In the genomic region with DNA sequence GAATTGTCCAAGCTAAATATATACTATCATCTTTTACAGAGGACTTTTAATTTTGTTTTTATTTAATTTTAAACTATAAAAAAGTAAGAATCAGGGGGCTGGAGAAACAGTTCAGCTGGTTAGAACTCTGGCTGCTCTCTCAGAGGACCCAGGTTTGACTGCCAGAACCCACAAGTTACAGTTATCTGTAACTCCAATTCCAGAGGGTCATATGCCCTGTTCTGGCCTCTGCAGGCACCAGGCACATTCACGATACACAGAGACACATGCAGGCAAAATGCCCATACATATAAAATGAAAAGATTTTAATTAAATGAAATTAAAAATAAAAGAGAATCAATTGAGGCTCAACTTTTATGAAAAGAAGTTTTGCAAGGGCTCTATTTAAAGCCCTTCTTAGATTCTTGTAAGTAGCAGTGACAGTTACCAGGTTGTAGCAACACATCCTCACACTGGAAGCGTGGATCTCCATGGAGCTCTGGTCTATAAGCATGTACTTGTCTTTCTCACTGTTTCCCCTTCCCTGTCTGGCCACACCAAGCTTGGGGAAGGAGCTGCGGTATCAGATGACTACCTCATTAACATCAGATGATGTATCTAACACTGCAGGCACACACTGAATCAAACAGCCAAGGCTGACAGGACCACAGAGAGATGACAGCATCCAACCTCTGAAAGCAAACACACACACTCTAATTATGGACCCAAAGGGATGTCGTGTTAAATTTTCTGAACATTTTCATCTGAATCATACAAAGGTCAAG, we compare ENCODE assay signal across 18 mouse cellular contexts. TPM values are rescaled to one million over a fixed set of nuclear protein-coding genes. Genes with fewer than 3 reads are reported as not detected.
DNase-seq lines count a peak whose midpoint lies in the region; ATAC-seq and TF ChIP-seq lines count a peak whose summit lies in the region.
"Had no signal": no experiment of that assay in that cellular context is flagged by ENCODE, and none has a peak within 500 bp of the region (broad histone marks: within the 10 kb centered on the region; RNA-seq: fewer than 3 reads in every experiment).

No protein-coding gene starts in this region.

- 53% methylated on average over 4 of the region's 4 CpGs for WGBS in liver, embryonic 11.5 days
- 38% methylated on average over 4 of the region's 4 CpGs for WGBS in liver, embryonic 14.5 days (ENCODE audit: insufficient replicate concordance)

- no peak overlapping the region for H3K9ac ChIP-seq in liver, embryonic 11.5 days (ENCODE audit: low read depth, low read length)
- peak overlapping the region; percentile 25; the same call in 1 of the 2 replicates for H3K9ac ChIP-seq in liver, embryonic 14.5 days (replicated peaks)
- H3K9ac ChIP-seq: embryonic facial prominence, embryonic 15.5 days; forebrain, embryonic 12.5 days; heart, embryonic 13.5 days; limb, embryonic 13.5 days had no signal

- H3K4me1 ChIP-seq in liver, embryonic 11.5 days (replicated peaks; ENCODE audit: control insufficient read depth, insufficient read depth, low read length): peaks cover 38% of the 10 kb centered on the region
- peaks cover 26 to 31% of the 10 kb centered on the region in 2 experiments for H3K4me1 ChIP-seq in liver, embryonic 14.5 days (replicated peaks; ENCODE audit: control insufficient read depth in 2 of 2, insufficient read depth in 2 of 2, low read length in 1 of 2)
- H3K4me1 ChIP-seq: embryonic facial prominence, embryonic 15.5 days had no signal

- ATAC-seq in liver, embryonic 11.5 days (replicated peaks; ENCODE audit: low FRiP score): peak; percentile 69
- peak; percentile 58; the same call in 1 of the 2 replicates for ATAC-seq in liver, embryonic 14.5 days (ENCODE audit: insufficient read depth)
- no peak for ATAC-seq in frontal cortex, adult (ENCODE audit: low TSS enrichment)

- H3K27me3 ChIP-seq in liver, embryonic 11.5 days (replicated peaks; ENCODE audit: control insufficient read depth, insufficient read depth, low read length): no peaks in the 10 kb centered on the region
- no peaks in the 10 kb centered on the region for H3K27me3 ChIP-seq in liver, embryonic 14.5 days (ENCODE audit: control insufficient read depth, insufficient read depth, low read length)
- H3K27me3 ChIP-seq: embryonic facial prominence, embryonic 15.5 days; forebrain, embryonic 12.5 days; heart, embryonic 13.5 days; limb, embryonic 13.5 days had no signal

- TF ChIP-seq CTCF in brain, embryonic 14.5 days (IDR thresholded peaks at IDR 0.05; ENCODE audit: borderline replicate concordance, extremely low read depth, insufficient read depth, insufficient read length): no peak
- no peak for TF ChIP-seq CTCF in liver, embryonic 14.5 days (IDR thresholded peaks at IDR 0.05; ENCODE audit: low read depth)

- no peak for TF ChIP-seq POLR2A in brain, embryonic 14.5 days (IDR thresholded peaks at IDR 0.05; ENCODE audit: borderline replicate concordance, extremely low read depth, insufficient read depth, insufficient read length, poor library complexity, severe bottlenecking)

- no peak overlapping the region for H3K4me2 ChIP-seq in liver, embryonic 11.5 days
- H3K4me2 ChIP-seq in liver, embryonic 14.5 days (ENCODE audit: low read depth): no peak overlapping the region
- H3K4me2 ChIP-seq: embryonic facial prominence, embryonic 15.5 days; forebrain, embryonic 12.5 days; heart, embryonic 13.5 days; limb, embryonic 13.5 days; midbrain, embryonic 11.5 days had no signal

- no peak for DNase-seq in liver, embryonic 11.5 days (ENCODE audit: low spot score)
- DNase-seq in liver: no peak
- peak; percentile 24 for DNase-seq in brain, embryonic 14.5 days (ENCODE audit: low read depth)
- DNase-seq in liver, embryonic 14.5 days (ENCODE audit: low read depth in 3 of 3, low spot score in 3 of 3): no peak
- DNase-seq in yolk sac, embryonic 10.5 days (ENCODE audit: low spot score): no peak
- no peak for DNase-seq in right cerebral cortex, postnatal 4 days
- DNase-seq: cerebellum, adult 18-20 months; heart, postnatal 4 days; kidney, adult 2 months; kidney, postnatal 25 days; layer of hippocampus, adult 9-11 months had no signal

- H3K36me3 ChIP-seq in liver, embryonic 11.5 days (ENCODE audit: control insufficient read depth, insufficient read depth, low read length): no peaks in the 10 kb centered on the region
- no peaks in the 10 kb centered on the region for H3K36me3 ChIP-seq in liver, embryonic 14.5 days (replicated peaks; ENCODE audit: control insufficient read depth, insufficient read depth, low read depth)
- H3K36me3 ChIP-seq: embryonic facial prominence, embryonic 15.5 days; forebrain, embryonic 12.5 days; limb, embryonic 13.5 days had no signal

- peaks cover 3% of the 10 kb centered on the region; the same call in 1 of the 2 replicates for H3K9me3 ChIP-seq in liver, embryonic 11.5 days (ENCODE audit: control insufficient read depth, low read length)
- H3K9me3 ChIP-seq in liver, embryonic 14.5 days (ENCODE audit: control insufficient read depth, low read length): peaks cover 4% of the 10 kb centered on the region

- H3K27ac ChIP-seq in liver, embryonic 11.5 days (ENCODE audit: low read depth, low read length): no peak overlapping the region; the same call in 1 of the 2 replicates
- no peak overlapping the region for H3K27ac ChIP-seq in liver, embryonic 14.5 days
- H3K27ac ChIP-seq: embryonic facial prominence, embryonic 15.5 days; forebrain, embryonic 12.5 days; heart, embryonic 13.5 days; limb, embryonic 13.5 days had no signal

- TF ChIP-seq EP300 in liver, embryonic 14.5 days (IDR thresholded peaks at IDR 0.05; ENCODE audit: low read depth): 0 out of 2 replicates have a peak, but pooled peaks have one; percentile 2

- H3K4me3 ChIP-seq in liver, embryonic 11.5 days (ENCODE audit: low read depth, low read length): no peak overlapping the region
- no peak overlapping the region for H3K4me3 ChIP-seq in liver, embryonic 14.5 days (ENCODE audit: insufficient read depth in 1 of 2, low read depth in 2 of 2, low read length in 2 of 2)
- H3K4me3 ChIP-seq: embryonic facial prominence, embryonic 15.5 days; forebrain, embryonic 12.5 days; heart, embryonic 13.5 days; limb, embryonic 13.5 days had no signal

RNA-seq across cellular contexts. Expression of a gene that starts 22.9 kb away (rescaled TPM):
- 20.1 and 20.5 TPM in 2 replicates for polyA plus RNA-seq in liver, embryonic 11.5 days (2014; fragmentation: Nextera tagmentation; extraction: Ambion mirVana)
- polyA plus RNA-seq in brain, embryonic 14.5 days (2012; rRNA removed): 13.3 and 17.9 TPM in 2 replicates
- 10.7 and 16.6 TPM in 2 replicates for polyA plus RNA-seq in liver, embryonic 14.5 days (2012; rRNA removed)
- 15.2 and 17.4 TPM in 2 replicates for polyA plus RNA-seq in liver, embryonic 14.5 days (2014; fragmentation: Nextera tagmentation; extraction: Ambion mirVana)

RNA-seq across cellular contexts. Expression of a gene that starts 23.1 kb away (rescaled TPM):
- polyA plus RNA-seq in liver, embryonic 11.5 days (2014; fragmentation: Nextera tagmentation; extraction: Ambion mirVana): 0.21 and 0.48 TPM in 2 replicates
- 0.38 and 0.66 TPM in 2 replicates for polyA plus RNA-seq in brain, embryonic 14.5 days (2012; rRNA removed)
- 0.22 and 0.28 TPM in 2 replicates for polyA plus RNA-seq in liver, embryonic 14.5 days (2012; rRNA removed)
- 0.22 and 0.28 TPM in 2 replicates for polyA plus RNA-seq in liver, embryonic 14.5 days (2014; fragmentation: Nextera tagmentation; extraction: Ambion mirVana)
- polyA plus RNA-seq: lung, embryonic 16.5 days had no signal
